Mouse (Mus musculus) myocyte (in vitro differentiated cells): ENCODE measurements around the gene Serpinf1. TPM values are rescaled to one million over a fixed set of nuclear protein-coding genes. Genes with fewer than 3 reads are reported as not detected.
"Not testable (repeated sequence)": the region's sequence is repeated elsewhere in the genome, so short reads cannot be mapped to it uniquely, and the experiment has no call there.

Source experiments
- H3K27me3 ChIP-seq: one replicate; pipeline ENCODE4 v1.6.1; 2011; ENCODE audit not compliant: control insufficient read depth, insufficient read depth, insufficient read length
- H3K36me3 ChIP-seq: one replicate; pipeline ENCODE4 v1.6.1; 2011; ENCODE audit not compliant: control insufficient read depth, insufficient read depth
- H3K4me2 ChIP-seq: one replicate; pipeline ENCODE4 v1.6.1; 2011; ENCODE audit warnings: low read depth, control low read depth
- H3K4me3 ChIP-seq: one replicate; pipeline ENCODE4 v1.5.1; 2011; ENCODE audit warnings: mild to moderate bottlenecking, control low read depth, moderate library complexity
- H3K79me2 ChIP-seq: one replicate; pipeline ENCODE4 v1.6.1; 2011; ENCODE audit not compliant: control insufficient read depth, insufficient read depth
- H3ac ChIP-seq: one replicate; pipeline ENCODE4 v1.6.1; 2011; ENCODE audit not compliant: control insufficient read depth, insufficient read length
- CEBPB ChIP-seq: IDR thresholded peaks from 2 replicates; pipeline ENCODE4 v1.6.1; 2011; ENCODE audit warnings: mild to moderate bottlenecking, moderate library complexity; ENCODE audit not compliant: poor library complexity, insufficient read depth, severe bottlenecking
- E2F4 ChIP-seq: IDR thresholded peaks from one replicate; pipeline ENCODE4 v1.6.1; 2011; ENCODE audit warnings: mild to moderate bottlenecking, control low read depth, moderate library complexity; ENCODE audit not compliant: insufficient read depth
- MAX ChIP-seq: IDR thresholded peaks from one replicate; pipeline ENCODE4 v1.6.1; 2011; ENCODE audit warnings: low read depth, mild to moderate bottlenecking, control low read depth
- MYOD1 ChIP-seq, 3 experiments: IDR thresholded peaks; one replicate each; pipeline ENCODE4 v1.6.1; 2011; ENCODE audit warnings: control low read depth in 2 of 3, low read depth in 2 of 3, mild to moderate bottlenecking in 2 of 3, moderate library complexity in 1 of 3; ENCODE audit not compliant: insufficient read length in 2 of 3, control insufficient read depth in 1 of 3
- MYOG ChIP-seq, 3 experiments: IDR thresholded peaks; one replicate each; pipeline ENCODE4 v1.6.1; 2011; ENCODE audit warnings: control low read depth in 2 of 3, low read depth in 2 of 3, mild to moderate bottlenecking in 2 of 3; ENCODE audit not compliant: insufficient read length in 2 of 3, control insufficient read depth in 1 of 3, insufficient read depth in 1 of 3
- POLR2A ChIP-seq: IDR thresholded peaks from one replicate; pipeline ENCODE4 v1.6.1; 2011; ENCODE audit warnings: low read depth, mild to moderate bottlenecking, control low read depth, moderate library complexity; ENCODE audit not compliant: insufficient read length
- POLR2AphosphoS2 ChIP-seq: IDR thresholded peaks from one replicate; pipeline ENCODE4 v1.6.1; 2011; ENCODE audit warnings: low read depth, control low read depth; ENCODE audit not compliant: insufficient read length
- REST ChIP-seq: IDR thresholded peaks from one replicate; pipeline ENCODE4 v1.6.1; 2011; ENCODE audit warnings: mild to moderate bottlenecking, control low read depth, moderate library complexity; ENCODE audit not compliant: insufficient read depth, insufficient read length
- SRF ChIP-seq: IDR thresholded peaks from one replicate; pipeline ENCODE4 v1.6.1; 2011; ENCODE audit warnings: low read depth; ENCODE audit not compliant: control insufficient read depth, insufficient read length
- TCF12 ChIP-seq: IDR thresholded peaks from one replicate; pipeline ENCODE4 v1.6.1; 2011; ENCODE audit warnings: mild to moderate bottlenecking, control low read depth; ENCODE audit not compliant: poor library complexity, insufficient read depth, severe bottlenecking
- TCF3 ChIP-seq: IDR thresholded peaks from one replicate; pipeline ENCODE4 v1.6.1; 2011; ENCODE audit warnings: low read depth, control low read depth; ENCODE audit not compliant: insufficient read length
- USF1 ChIP-seq: IDR thresholded peaks from one replicate; pipeline ENCODE4 v1.6.1; 2011; ENCODE audit warnings: low read depth, mild to moderate bottlenecking, control low read depth, moderate library complexity
- polyA plus RNA-seq: library from polyadenylated mRNA; unstranded; fragments of >200 nt; fragmentation: generic; extraction: Trizol; gene quantifications from one replicate; pipeline ENCODE4 v1.2.1, GENCODE M21; 2012; ENCODE audit warnings: missing spikeins

Serpinf1 gene
- polyA plus RNA-seq, 1 experiment = 911 TPM

GRCm38 (mm10) chr11:75399411-75399841 is 23.1 kb downstream of the Serpinf1 start:
- no peaks in the 10 kb centered on the region for H3K79me2 ChIP-seq
- no peaks in the 10 kb centered on the region for H3K27me3 ChIP-seq
- H3K4me3 ChIP-seq = peak overlapping the region; percentile 6
- no peak overlapping the region for H3ac ChIP-seq
- peak overlapping the region; percentile 96 for H3K4me2 ChIP-seq
- peak; percentile 23 for TF ChIP-seq SRF
- TF ChIP-seq MYOG (IDR thresholded peaks at IDR 0.05; ENCODE audit: control insufficient read depth in 1 of 3, insufficient read depth in 1 of 3, insufficient read length in 2 of 3, low read depth in 2 of 3) = peak in 2 of 3 experiments; percentile 44 to 46
- peak; percentile 47 for TF ChIP-seq POLR2AphosphoS2
- TF ChIP-seq MYOD1 (IDR thresholded peaks at IDR 0.05; ENCODE audit: control insufficient read depth in 1 of 3, insufficient read length in 2 of 3, low read depth in 2 of 3) = peak in 2 of 3 experiments; percentile 73 to 83
- no peak for TF ChIP-seq REST
- no peak for TF ChIP-seq TCF3
- peak; percentile 47 for TF ChIP-seq TCF12
- peak; percentile 50 for TF ChIP-seq POLR2A
- TF ChIP-seq E2F4 = no peak
- no peak for TF ChIP-seq USF1
- no peak for TF ChIP-seq MAX
- H3K36me3 ChIP-seq = no peaks in the 10 kb centered on the region

GRCm38 (mm10) chr11:75397452-75397851 is 25.0 kb downstream of the Serpinf1 start:
- H3K27me3 ChIP-seq = no peaks in the 10 kb centered on the region
- no peak overlapping the region for H3ac ChIP-seq
- no peak overlapping the region for H3K4me3 ChIP-seq
- H3K79me2 ChIP-seq = no peaks in the 10 kb centered on the region
- no peaks in the 10 kb centered on the region for H3K36me3 ChIP-seq
- TF ChIP-seq MAX (no peak), MYOD1 (IDR thresholded peaks at IDR 0.05; ENCODE audit: control insufficient read depth in 1 of 3, insufficient read length in 2 of 3, low read depth in 2 of 3) (no peak), POLR2A (no peak), POLR2AphosphoS2 (no peak), SRF (no peak), TCF3 (no peak), MYOG (IDR thresholded peaks at IDR 0.05; ENCODE audit: control insufficient read depth in 1 of 3, insufficient read depth in 1 of 3, insufficient read length in 2 of 3, low read depth in 2 of 3) (no peak), E2F4 (no peak), USF1 (no peak)
- H3K4me2 ChIP-seq = peak overlapping the region; percentile 38

GRCm38 (mm10) chr11:75395611-75396010 is 26.9 kb downstream of the Serpinf1 start:
- H3K79me2 ChIP-seq = no peaks in the 10 kb centered on the region
- no peak for TF ChIP-seq USF1
- TF ChIP-seq E2F4 = no peak
- TF ChIP-seq MYOG (IDR thresholded peaks at IDR 0.05; ENCODE audit: control insufficient read depth in 1 of 3, insufficient read depth in 1 of 3, insufficient read length in 2 of 3, low read depth in 2 of 3) = no peak
- TF ChIP-seq MYOD1 (IDR thresholded peaks at IDR 0.05; ENCODE audit: control insufficient read depth in 1 of 3, insufficient read length in 2 of 3, low read depth in 2 of 3) = no peak
- no peak for TF ChIP-seq TCF3
- TF ChIP-seq CEBPB = no peak
- no peak for TF ChIP-seq POLR2AphosphoS2
- TF ChIP-seq MAX = no peak
- no peak for TF ChIP-seq POLR2A
- no peak for TF ChIP-seq REST
- TF ChIP-seq TCF12 = no peak
- TF ChIP-seq SRF = no peak
- H3K4me2 ChIP-seq = no peak overlapping the region
- peaks cover 1% of the 10 kb centered on the region for H3K36me3 ChIP-seq
- H3K27me3 ChIP-seq = no peaks in the 10 kb centered on the region
- no peak overlapping the region for H3ac ChIP-seq
- H3K4me3 ChIP-seq = no peak overlapping the region

- not testable (repeated sequence) for H3ac ChIP-seq, H3K79me2 ChIP-seq, H3K4me3 ChIP-seq, H3K27me3 ChIP-seq, H3K36me3 ChIP-seq, H3K4me2 ChIP-seq
Observed at GRCm38 (mm10) chr11:75383529-75383928, 39.0 kb downstream of the Serpinf1 start.

- not testable (repeated sequence) for H3K4me3 ChIP-seq, H3K27me3 ChIP-seq, H3ac ChIP-seq, H3K4me2 ChIP-seq, H3K36me3 ChIP-seq, H3K79me2 ChIP-seq
Observed at GRCm38 (mm10) chr11:75378786-75379185, 43.7 kb downstream of the Serpinf1 start.

- Histone ChIP-seq H3K79me2 (no peaks in the 10 kb centered on the region), H3K27me3 (no peaks in the 10 kb centered on the region), H3K4me2 (no peak overlapping the region), H3K4me3 (no peak overlapping the region), H3ac (no peak overlapping the region), H3K36me3 (no peaks in the 10 kb centered on the region)
- no peak for TF ChIP-seq POLR2A
- TF ChIP-seq TCF3 = no peak
- TF ChIP-seq E2F4 = no peak
- TF ChIP-seq MYOD1 (IDR thresholded peaks at IDR 0.05; ENCODE audit: control insufficient read depth in 1 of 3, insufficient read length in 2 of 3, low read depth in 2 of 3) = no peak
- TF ChIP-seq REST = no peak
- TF ChIP-seq TCF12 = no peak
- no peak for TF ChIP-seq SRF
- TF ChIP-seq MYOG (IDR thresholded peaks at IDR 0.05; ENCODE audit: control insufficient read depth in 1 of 3, insufficient read depth in 1 of 3, insufficient read length in 2 of 3, low read depth in 2 of 3) = no peak
- TF ChIP-seq POLR2AphosphoS2 = no peak
- TF ChIP-seq CEBPB = no peak
- no peak for TF ChIP-seq MAX
- no peak for TF ChIP-seq USF1
Observed at GRCm38 (mm10) chr11:75377125-75377524, 45.4 kb downstream of the Serpinf1 start.
